Mouse (Mus musculus): ENCODE measurements around the gene Dnajb5.

Dnajb5 gene

GRCm38 (mm10) chr4:42949676-42950051, at the start of gene Dnajb5:
Gene Dnajb5, plus strand, starts transcription at chr4:42949814.
- DNase-seq: peak; percentile 94 to 98

- DNase-seq: no peak
Observed at GRCm38 (mm10) chr4:42900878-42901277, 48.7 kb upstream of the Dnajb5 start.

GRCm38 (mm10) chr4:42902174-42902573, 47.4 kb upstream of the Dnajb5 start:
- peak; percentile 9 to 11 for DNase-seq

GRCm38 (mm10) chr4:42902730-42903129, 46.9 kb upstream of the Dnajb5 start:
- DNase-seq: no peak

GRCm38 (mm10) chr4:42903942-42904341, 45.7 kb upstream of the Dnajb5 start:
- DNase-seq: no peak

GRCm38 (mm10) chr4:42904523-42904922, 45.1 kb upstream of the Dnajb5 start:
- DNase-seq: no peak

GRCm38 (mm10) chr4:42904966-42905365, 44.6 kb upstream of the Dnajb5 start:
- no peak for DNase-seq

- DNase-seq: no peak
Observed at GRCm38 (mm10) chr4:42913391-42913790, 36.2 kb upstream of the Dnajb5 start.

GRCm38 (mm10) chr4:42915311-42915710, 34.3 kb upstream of the Dnajb5 start:
- no peak for DNase-seq

GRCm38 (mm10) chr4:42915966-42916365, 33.6 kb upstream of the Dnajb5 start:
- DNase-seq: no peak

- no peak for DNase-seq
Observed at GRCm38 (mm10) chr4:42916617-42917401, 32.8 kb upstream of the Dnajb5 start, which contains the start of gene Phf24. Gene Phf24, plus strand, starts transcription at chr4:42916660.

GRCm38 (mm10) chr4:42917402-42917774, 32.2 kb upstream of the Dnajb5 start:
- DNase-seq: peak in 1 of 2 experiments; percentile 9

GRCm38 (mm10) chr4:42920726-42921125, 28.9 kb upstream of the Dnajb5 start:
- no peak for DNase-seq

- no peak for DNase-seq
Observed at GRCm38 (mm10) chr4:42921536-42921935, 28.1 kb upstream of the Dnajb5 start.

- no peak for DNase-seq
Observed at GRCm38 (mm10) chr4:42922056-42922455, 27.6 kb upstream of the Dnajb5 start.

GRCm38 (mm10) chr4:42922461-42922860, 27.2 kb upstream of the Dnajb5 start:
- no peak for DNase-seq

- DNase-seq: no peak
Observed at GRCm38 (mm10) chr4:42924095-42924710, 25.4 kb upstream of the Dnajb5 start.

GRCm38 (mm10) chr4:42928209-42928608, 21.4 kb upstream of the Dnajb5 start:
- DNase-seq: no peak

GRCm38 (mm10) chr4:42928952-42929351, 20.7 kb upstream of the Dnajb5 start:
- no peak for DNase-seq

GRCm38 (mm10) chr4:42932229-42932969, 17.2 kb upstream of the Dnajb5 start:
- no peak for DNase-seq

- DNase-seq: peak; percentile 25 to 38
Observed at GRCm38 (mm10) chr4:42933630-42934029, 16.0 kb upstream of the Dnajb5 start.

GRCm38 (mm10) chr4:42941396-42941795, 8.2 kb upstream of the Dnajb5 start:
- no peak for DNase-seq

GRCm38 (mm10) chr4:42943341-42943740, 6.3 kb upstream of the Dnajb5 start:
- no peak for DNase-seq

GRCm38 (mm10) chr4:42944185-42944584, 5.4 kb upstream of the Dnajb5 start:
- no peak for DNase-seq
